Mouse (Mus musculus): ENCODE measurements around the gene Ccdc107. TPM values are rescaled to one million over a fixed set of nuclear protein-coding genes. Genes with fewer than 3 reads are reported as not detected.
"Not testable (repeated sequence)": the region's sequence is repeated elsewhere in the genome, so short reads cannot be mapped to it uniquely, and the experiment has no call there.

Gene Ccdc107
- polyA plus RNA-seq, 1 experiment from 2014 or later: 66.4 TPM

DNA sequence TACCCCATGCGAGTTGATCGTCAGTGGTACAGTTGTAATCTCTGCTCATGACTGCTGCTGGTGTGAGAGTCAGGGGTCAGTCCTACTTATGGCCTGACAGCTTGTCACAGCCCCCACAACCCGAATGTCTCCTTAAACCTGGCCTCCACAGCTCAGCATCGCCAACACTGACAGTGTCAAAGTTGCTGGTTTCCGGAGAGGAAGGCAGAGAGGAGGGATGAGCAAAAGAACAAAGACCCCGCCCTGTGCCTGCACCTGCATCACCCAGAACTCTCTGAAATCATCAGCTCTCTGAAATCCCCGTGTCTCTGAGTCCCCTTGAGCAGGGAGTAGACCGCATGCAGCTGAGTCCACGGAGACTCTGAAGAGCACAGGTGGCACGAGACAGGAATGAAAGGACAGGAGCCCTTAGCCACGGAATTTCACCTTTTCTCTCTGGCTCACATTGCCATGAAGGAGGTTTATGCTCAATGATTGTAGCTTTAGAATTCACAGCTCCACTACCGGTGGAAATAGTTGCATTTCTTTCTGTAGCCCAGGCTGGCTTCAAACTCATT, 9.1 kb upstream of the Ccdc107 start, which contains the start of gene Sit1:
Sit1 (minus strand) TSS at position 200 of the 557 bp plus-strand sequence.
- no peaks in the 10 kb centered on the region for H3K9me3 ChIP-seq (replicated peaks)
- H3K4me3 ChIP-seq: no peak within 1 kb of the TSS
- H3K4me1 ChIP-seq (replicated peaks): no peaks in the 10 kb centered on the region
- 51% methylated on average over 12 of the region's 12 CpGs for WGBS
- H3K9ac ChIP-seq: no peak within 1 kb of the TSS
- H3K27ac ChIP-seq (ENCODE audit: poor library complexity, severe bottlenecking): no peak within 1 kb of the TSS
- ATAC-seq (ENCODE audit: insufficient number of reproducible peaks, low FRiP score): no peak
- H3K36me3 ChIP-seq: no peaks in the 10 kb centered on the region
- no peak within 1 kb of the TSS for H3K4me2 ChIP-seq
- H3K27me3 ChIP-seq (replicated peaks): peaks cover 4% of the 10 kb centered on the region; the same call in 1 of the 2 replicates

DNA sequence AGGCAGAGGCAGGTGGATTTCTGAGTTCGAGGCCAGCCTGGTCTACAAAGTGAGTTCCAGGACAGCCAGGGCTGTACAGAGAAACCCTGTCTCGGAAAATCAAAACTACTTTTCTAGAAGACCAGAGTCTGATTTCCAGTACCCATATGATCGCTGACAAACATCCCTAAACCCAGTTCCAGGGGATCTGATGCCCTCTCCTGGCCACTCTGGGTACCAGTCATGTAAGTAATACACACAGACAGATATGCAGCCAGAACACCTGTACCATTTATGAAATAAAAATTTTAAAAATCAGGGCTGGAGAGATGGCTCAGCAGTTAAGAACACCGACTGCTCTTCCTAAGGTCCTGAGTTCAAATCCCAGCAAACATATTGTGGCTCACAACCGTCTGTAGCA, 7.0 kb upstream of the Ccdc107 start:
- H3K4me1 ChIP-seq (replicated peaks); H3K36me3 ChIP-seq; H3K4me3 ChIP-seq; ATAC-seq (ENCODE audit: insufficient number of reproducible peaks, low FRiP score); H3K9me3 ChIP-seq (replicated peaks); H3K4me2 ChIP-seq; H3K27ac ChIP-seq (ENCODE audit: poor library complexity, severe bottlenecking); H3K9ac ChIP-seq; H3K27me3 ChIP-seq (replicated peaks): not testable (repeated sequence)
- 79% methylated on average over 5 of the region's 5 CpGs for WGBS

GRCm38 (mm10) chr4:43489611-43490010, 3.1 kb upstream of the Ccdc107 start:
- Histone ChIP-seq H3K9me3 (replicated peaks) (no peaks in the 10 kb centered on the region), H3K4me1 (replicated peaks) (peaks cover 6% of the 10 kb centered on the region), H3K4me2 (no peak overlapping the region), H3K4me3 (no peak overlapping the region), H3K27me3 (replicated peaks) (no peaks in the 10 kb centered on the region), H3K9ac (no peak overlapping the region), H3K36me3 (no peaks in the 10 kb centered on the region), H3K27ac (ENCODE audit: poor library complexity, severe bottlenecking) (no peak overlapping the region)
- no peak for ATAC-seq (ENCODE audit: insufficient number of reproducible peaks, low FRiP score)
- WGBS: 81% methylated on average over 3 of the region's 3 CpGs

- Histone ChIP-seq H3K4me3 (no peak overlapping the region), H3K4me1 (replicated peaks) (peaks cover 18% of the 10 kb centered on the region), H3K36me3 (peaks cover 6% of the 10 kb centered on the region), H3K9ac (no peak overlapping the region), H3K27me3 (replicated peaks) (no peaks in the 10 kb centered on the region), H3K27ac (ENCODE audit: poor library complexity, severe bottlenecking) (no peak overlapping the region), H3K4me2 (no peak overlapping the region), H3K9me3 (replicated peaks) (no peaks in the 10 kb centered on the region)
- 76% methylated on average over 5 of the region's 5 CpGs for WGBS
- ATAC-seq (ENCODE audit: insufficient number of reproducible peaks, low FRiP score): no peak
Observed at GRCm38 (mm10) chr4:43490801-43491200, 1.9 kb upstream of the Ccdc107 start.

DNA sequence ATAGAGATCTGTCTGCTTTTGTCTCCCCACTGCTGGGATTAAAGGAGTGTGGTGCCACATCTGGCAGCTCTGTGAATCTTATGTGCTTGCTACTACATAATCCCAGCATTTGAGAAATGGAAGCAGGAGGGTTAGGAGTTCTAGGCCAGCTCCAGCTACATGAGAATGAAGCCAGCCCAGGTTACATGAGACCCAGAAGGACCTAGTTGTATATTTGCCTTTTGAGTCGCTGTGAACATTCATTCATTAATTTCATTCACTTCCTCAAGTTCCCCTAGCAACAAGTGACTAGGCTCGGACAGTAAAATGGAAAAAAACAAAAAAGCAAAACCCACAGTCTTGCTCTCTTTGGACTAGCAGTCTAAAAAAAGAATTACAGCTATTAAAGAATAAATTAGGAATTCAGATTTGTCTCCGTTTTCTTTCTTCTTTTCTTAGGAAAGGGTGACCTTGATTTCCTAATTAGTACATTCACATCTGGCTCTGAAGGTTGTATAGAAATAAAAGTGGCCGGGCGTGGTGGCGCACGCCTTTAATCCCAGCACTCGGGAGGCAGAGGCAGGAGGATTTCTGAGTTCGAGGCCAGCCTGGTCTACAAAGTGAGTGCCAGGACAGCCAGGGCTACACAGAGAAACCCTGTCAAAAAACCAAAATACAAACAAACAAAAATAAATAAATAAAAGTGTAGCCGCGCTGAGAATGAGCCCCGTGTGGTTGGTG, 439 bp upstream of the Ccdc107 start:
- ATAC-seq (ENCODE audit: insufficient number of reproducible peaks, low FRiP score): no peak
- Histone ChIP-seq H3K4me3 (peak overlapping the region; percentile 26), H3K36me3 (peaks cover 19% of the 10 kb centered on the region), H3K9me3 (replicated peaks) (no peaks in the 10 kb centered on the region), H3K9ac (no peak overlapping the region), H3K4me1 (replicated peaks) (peaks cover 32% of the 10 kb centered on the region), H3K27ac (ENCODE audit: poor library complexity, severe bottlenecking) (peak overlapping the region; percentile 52), H3K27me3 (replicated peaks) (no peaks in the 10 kb centered on the region), H3K4me2 (peak overlapping the region; percentile 52)
- 45% methylated on average over 12 of the region's 12 CpGs for WGBS

DNA sequence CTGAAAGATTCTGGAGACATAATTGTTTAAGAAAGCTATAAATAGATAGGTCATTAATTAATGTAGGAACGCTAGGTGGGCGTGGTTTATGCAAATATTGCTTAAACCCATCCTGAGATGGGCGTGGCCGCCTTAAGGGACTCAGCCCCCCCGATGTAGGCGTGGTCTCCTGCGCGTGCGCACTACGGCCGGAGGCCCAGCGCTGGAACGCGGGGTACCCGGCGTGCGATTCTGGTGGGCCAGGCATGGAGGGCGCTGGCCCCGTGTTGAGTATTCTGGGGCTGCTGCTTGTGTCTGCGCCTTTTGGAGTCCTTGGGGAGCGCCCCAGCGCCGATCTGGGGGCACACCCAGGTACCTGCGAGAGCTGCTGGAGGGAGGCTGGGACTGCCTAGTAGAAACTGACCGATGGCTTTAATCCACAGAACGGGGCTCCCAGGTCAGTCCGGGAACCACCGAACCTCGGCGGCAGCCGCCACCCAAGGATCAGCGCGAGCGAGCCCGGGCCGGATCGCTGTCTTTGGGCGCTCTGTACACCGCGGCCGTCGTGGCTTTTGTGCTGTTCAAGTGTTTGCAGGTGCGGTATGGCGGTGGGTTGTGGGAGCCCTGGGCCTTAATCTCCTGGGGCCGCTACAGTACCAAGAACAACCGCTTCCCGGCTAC, 616 bp downstream of the Ccdc107 start:
- Histone ChIP-seq H3K36me3 (peaks cover 19% of the 10 kb centered on the region), H3K4me1 (replicated peaks) (peaks cover 43% of the 10 kb centered on the region), H3K4me3 (peak overlapping the region; percentile 70), H3K4me2 (peak overlapping the region; percentile 73), H3K27me3 (replicated peaks) (no peaks in the 10 kb centered on the region), H3K9me3 (replicated peaks) (no peaks in the 10 kb centered on the region), H3K27ac (ENCODE audit: poor library complexity, severe bottlenecking) (peak overlapping the region; percentile 87), H3K9ac (peak overlapping the region; percentile 81)
- WGBS: under 1% methylated on average over 47 of the region's 47 CpGs
- ATAC-seq (ENCODE audit: insufficient number of reproducible peaks, low FRiP score): peak; percentile 93

DNA sequence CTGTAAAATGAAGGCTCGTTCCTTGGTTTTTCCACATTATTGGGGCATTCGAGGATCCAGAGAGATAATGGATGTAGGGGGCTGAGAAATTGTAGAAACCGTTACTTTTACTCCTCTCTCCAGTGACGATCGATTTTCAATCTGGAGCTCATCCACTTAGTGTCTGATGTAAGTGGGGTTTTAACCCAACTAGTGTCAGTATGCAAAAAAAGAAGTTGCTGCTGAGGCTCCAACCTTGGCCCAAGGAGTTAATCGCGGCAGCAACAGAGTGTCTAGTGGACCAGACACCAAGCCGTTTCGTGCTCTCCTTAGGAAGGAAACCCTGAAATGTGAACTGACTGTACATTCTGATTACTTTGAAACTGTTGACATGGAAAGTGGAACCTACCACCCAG, 1.1 kb downstream of the Ccdc107 start:
- Histone ChIP-seq H3K4me1 (replicated peaks) (peaks cover 48% of the 10 kb centered on the region), H3K27ac (ENCODE audit: poor library complexity, severe bottlenecking) (peak overlapping the region; percentile 87), H3K4me3 (peak overlapping the region; percentile 70), H3K4me2 (peak overlapping the region; percentile 73), H3K9me3 (replicated peaks) (no peaks in the 10 kb centered on the region), H3K36me3 (peaks cover 19% of the 10 kb centered on the region), H3K27me3 (replicated peaks) (no peaks in the 10 kb centered on the region), H3K9ac (peak overlapping the region; percentile 81)
- no peak for ATAC-seq (ENCODE audit: insufficient number of reproducible peaks, low FRiP score)
- WGBS: 2% methylated on average over 9 of the region's 9 CpGs

- ATAC-seq (ENCODE audit: insufficient number of reproducible peaks, low FRiP score): no peak
- Histone ChIP-seq H3K4me1 (replicated peaks) (peaks cover 50% of the 10 kb centered on the region), H3K36me3 (peaks cover 19% of the 10 kb centered on the region), H3K9ac (no peak overlapping the region), H3K27me3 (replicated peaks) (no peaks in the 10 kb centered on the region), H3K9me3 (replicated peaks) (no peaks in the 10 kb centered on the region), H3K27ac (ENCODE audit: poor library complexity, severe bottlenecking) (no peak overlapping the region), H3K4me2 (no peak overlapping the region), H3K4me3 (no peak overlapping the region)
- 39% methylated on average over 6 of the region's 6 CpGs for WGBS
Observed at GRCm38 (mm10) chr4:43496587-43496986, 3.9 kb downstream of the Ccdc107 start.

DNA sequence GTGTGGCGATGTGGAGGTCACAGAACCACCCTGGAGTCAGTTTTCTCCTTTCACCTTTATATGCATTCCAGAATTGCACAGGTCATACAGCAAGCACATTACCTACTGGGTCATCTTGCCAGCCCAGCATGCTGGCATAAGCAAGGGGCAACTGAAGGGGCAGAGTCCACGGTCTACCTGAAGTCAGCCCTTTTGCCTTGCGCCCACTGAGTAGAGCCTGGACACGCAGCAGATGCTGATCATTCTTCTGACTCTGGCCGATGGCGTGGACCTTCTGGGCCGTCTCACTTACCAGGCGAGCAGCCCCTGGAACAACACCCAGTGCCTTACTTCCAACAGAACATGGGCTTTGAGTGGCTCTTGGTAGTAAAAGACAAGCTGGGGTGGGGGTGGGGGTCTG, 4.7 kb downstream of the Ccdc107 start:
- Histone ChIP-seq H3K9ac (peak overlapping the region; percentile 75; the same call in 1 of the 2 replicates), H3K27ac (ENCODE audit: poor library complexity, severe bottlenecking) (no peak overlapping the region), H3K4me3 (no peak overlapping the region), H3K36me3 (peaks cover 19% of the 10 kb centered on the region), H3K9me3 (replicated peaks) (no peaks in the 10 kb centered on the region), H3K4me1 (replicated peaks) (peaks cover 50% of the 10 kb centered on the region), H3K4me2 (peak overlapping the region; percentile 80), H3K27me3 (replicated peaks) (no peaks in the 10 kb centered on the region)
- WGBS: 83% methylated on average over 8 of the region's 8 CpGs
- no peak for ATAC-seq (ENCODE audit: insufficient number of reproducible peaks, low FRiP score)

GRCm38 (mm10) chr4:43497946-43498345, 5.2 kb downstream of the Ccdc107 start:
- H3K9me3 ChIP-seq (replicated peaks): no peaks in the 10 kb centered on the region
- H3K4me1 ChIP-seq (replicated peaks): peaks cover 50% of the 10 kb centered on the region
- no peak for ATAC-seq (ENCODE audit: insufficient number of reproducible peaks, low FRiP score)
- H3K27ac ChIP-seq (ENCODE audit: poor library complexity, severe bottlenecking): no peak overlapping the region
- H3K4me2 ChIP-seq: peak overlapping the region; percentile 80
- peak overlapping the region; percentile 67 for H3K4me3 ChIP-seq
- H3K36me3 ChIP-seq: peaks cover 19% of the 10 kb centered on the region
- 63% methylated on average over 4 of the region's 4 CpGs for WGBS
- peak overlapping the region; percentile 75 for H3K9ac ChIP-seq
- no peaks in the 10 kb centered on the region for H3K27me3 ChIP-seq (replicated peaks)

DNA sequence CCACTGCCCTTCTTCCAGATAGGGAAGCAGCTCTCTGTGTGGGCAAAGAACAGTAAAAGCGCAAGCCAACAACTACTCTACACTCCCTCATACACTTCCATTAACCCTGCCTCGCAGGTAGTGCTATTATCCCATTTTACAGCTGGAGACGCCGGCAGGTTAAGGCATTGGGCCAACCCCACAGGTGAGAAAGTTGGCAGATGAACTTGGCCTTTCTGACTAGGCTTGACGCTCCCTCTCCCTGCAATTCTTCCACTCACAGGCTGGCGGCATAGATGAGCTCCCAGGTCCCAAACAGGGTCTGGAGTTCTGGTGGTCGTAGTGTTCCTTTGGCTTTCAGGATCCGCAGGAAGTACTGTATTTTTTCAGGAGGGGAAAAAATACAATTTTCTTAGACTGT, 6.3 kb downstream of the Ccdc107 start:
- ATAC-seq (ENCODE audit: insufficient number of reproducible peaks, low FRiP score): peak; percentile 65
- Histone ChIP-seq H3K4me1 (replicated peaks) (peaks cover 49% of the 10 kb centered on the region), H3K36me3 (peaks cover 19% of the 10 kb centered on the region), H3K4me3 (peak overlapping the region; percentile 67), H3K27ac (ENCODE audit: poor library complexity, severe bottlenecking) (peak overlapping the region; percentile 52; the same call in 1 of the 2 replicates), H3K27me3 (replicated peaks) (no peaks in the 10 kb centered on the region), H3K4me2 (peak overlapping the region; percentile 80), H3K9me3 (replicated peaks) (no peaks in the 10 kb centered on the region), H3K9ac (peak overlapping the region; percentile 75)
- 10% methylated on average over 8 of the region's 8 CpGs for WGBS

Measured in heart, embryonic 12.5 days (tissue).